ENCODE assay signal across 18 mouse cellular contexts in the genomic region with DNA sequence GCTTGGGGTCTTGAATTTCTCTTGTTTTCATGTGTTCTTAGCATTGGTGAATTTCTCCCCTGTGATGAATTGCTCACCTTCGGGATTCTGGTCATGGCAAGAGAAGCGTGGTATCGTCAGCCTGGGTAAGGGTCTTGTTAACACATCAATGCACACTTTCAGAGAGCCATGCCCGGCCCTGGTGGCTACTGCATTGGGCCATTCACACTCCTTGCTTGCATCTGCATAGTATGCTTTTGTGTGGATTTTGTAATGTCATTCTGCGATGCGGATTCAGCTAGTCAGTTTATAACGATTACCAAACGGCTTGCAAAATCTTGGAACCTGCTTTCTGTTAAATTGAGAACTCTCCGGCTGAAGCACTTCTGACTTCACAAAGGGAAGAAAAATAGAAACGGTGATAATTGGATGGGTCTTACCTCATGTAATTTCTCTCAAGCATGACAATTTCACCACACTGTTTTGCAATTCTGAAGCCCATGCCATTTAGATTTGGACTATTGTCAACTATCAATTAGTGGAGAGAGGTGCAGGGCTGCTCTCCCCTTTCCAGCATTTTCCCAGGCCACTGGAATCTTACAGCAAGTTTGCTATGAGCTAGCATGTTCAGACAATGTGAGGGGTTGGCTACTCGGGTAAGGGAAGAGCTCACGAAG. TPM values are rescaled to one million over a fixed set of nuclear protein-coding genes. Genes with fewer than 3 reads are reported as not detected.
DNase-seq lines count a peak whose midpoint lies in the region; ATAC-seq lines count a peak whose summit lies in the region.
"Had no signal": no experiment of that assay in that cellular context is flagged by ENCODE, and none has a peak within 500 bp of the region (broad histone marks: within the 10 kb centered on the region; RNA-seq: fewer than 3 reads in every experiment).

No protein-coding gene starts in this region.

- DNase-seq in hindbrain, embryonic 11.5 days (ENCODE audit: low spot score) = peak; percentile 16
- peak; percentile 5 for DNase-seq in right cerebral cortex, postnatal 4 days
- DNase-seq in right cerebral cortex, postnatal 14 days = no peak
- peak; percentile 82 for DNase-seq in forebrain, embryonic 14.5 days (ENCODE audit: low spot score)
- no peak for DNase-seq in left cerebral cortex, postnatal 10 days (ENCODE audit: extremely low spot score in 1 of 2, low spot score in 2 of 2)
- no peak for DNase-seq in urinary bladder, postnatal 36 days (ENCODE audit: low spot score in 2 of 2)
- DNase-seq: adrenal gland, adult 2 months; B cell, adult 2 months; cerebellum, postnatal 10 days; gastrocnemius, postnatal 25 days; heart, postnatal 4 days; kidney, adult 8-10 months; kidney, postnatal 36 days; liver, embryonic 13.5 days; thymus, adult 2 months had no signal

- no peak overlapping the region for H3K27ac ChIP-seq in hindbrain, embryonic 11.5 days (ENCODE audit: low read depth, low read length)
- H3K27ac ChIP-seq in hindbrain, embryonic 13.5 days = no peak overlapping the region
- H3K27ac ChIP-seq in forebrain, embryonic 14.5 days (ENCODE audit: low read depth, low read length) = peak overlapping the region; percentile 40; the same call in 1 of the 2 replicates
- H3K27ac ChIP-seq: liver, embryonic 13.5 days; stomach, embryonic 15.5 days had no signal

- H3K9ac ChIP-seq in hindbrain, embryonic 11.5 days (ENCODE audit: low read depth, low read length) = no peak overlapping the region
- no peak overlapping the region for H3K9ac ChIP-seq in hindbrain, embryonic 13.5 days
- H3K9ac ChIP-seq in forebrain, embryonic 14.5 days (ENCODE audit: low read length) = no peak overlapping the region; the same call in 1 of the 2 replicates
- H3K9ac ChIP-seq: liver, embryonic 13.5 days; stomach, embryonic 15.5 days had no signal

- H3K4me3 ChIP-seq in hindbrain, embryonic 11.5 days (ENCODE audit: low read depth, low read length) = no peak overlapping the region
- H3K4me3 ChIP-seq in hindbrain, embryonic 13.5 days = no peak overlapping the region
- no peak overlapping the region for H3K4me3 ChIP-seq in forebrain, embryonic 14.5 days (ENCODE audit: low read depth, low read length)
- H3K4me3 ChIP-seq: liver, embryonic 13.5 days; stomach, embryonic 15.5 days had no signal

- ATAC-seq in hindbrain, embryonic 11.5 days (ENCODE audit: low FRiP score) = no peak
- ATAC-seq in hindbrain, embryonic 13.5 days (ENCODE audit: low FRiP score) = no peak
- peak; percentile 90 for ATAC-seq in forebrain, embryonic 14.5 days
- no peak for ATAC-seq in inflammation-experienced regulatory T-cells, adult 6 months

- intact Hi-C loops in left cerebral cortex, postnatal 10 days (cut with DNase I) = no loop called here

- H3K4me1 ChIP-seq in hindbrain, embryonic 11.5 days (replicated peaks; ENCODE audit: control insufficient read depth, insufficient read depth, low read length) = no peaks in the 10 kb centered on the region
- H3K4me1 ChIP-seq in hindbrain, embryonic 13.5 days (replicated peaks) = no peaks in the 10 kb centered on the region
- peaks cover 7% of the 10 kb centered on the region for H3K4me1 ChIP-seq in forebrain, embryonic 14.5 days (ENCODE audit: control insufficient read depth, insufficient read depth, low read length)
- H3K4me1 ChIP-seq: liver, embryonic 13.5 days; stomach, embryonic 15.5 days had no signal

- no peak overlapping the region for H3K4me2 ChIP-seq in hindbrain, embryonic 11.5 days (replicated peaks; ENCODE audit: low read depth, low read length)
- no peak overlapping the region for H3K4me2 ChIP-seq in hindbrain, embryonic 13.5 days
- H3K4me2 ChIP-seq in forebrain, embryonic 14.5 days (ENCODE audit: low read length) = peak overlapping the region; percentile 12
- H3K4me2 ChIP-seq: liver, embryonic 13.5 days; stomach, embryonic 15.5 days had no signal

- H3K27me3 ChIP-seq in hindbrain, embryonic 11.5 days (ENCODE audit: control insufficient read depth, insufficient read depth, low read length) = no peaks in the 10 kb centered on the region
- no peaks in the 10 kb centered on the region for H3K27me3 ChIP-seq in hindbrain, embryonic 13.5 days
- no peaks in the 10 kb centered on the region for H3K27me3 ChIP-seq in forebrain, embryonic 14.5 days (replicated peaks; ENCODE audit: control insufficient read depth, insufficient read depth, low read length)
- H3K27me3 ChIP-seq: liver, embryonic 13.5 days; stomach, embryonic 15.5 days had no signal

- H3K36me3 ChIP-seq in hindbrain, embryonic 11.5 days (ENCODE audit: control insufficient read depth, insufficient read depth, low read length) = no peaks in the 10 kb centered on the region
- no peaks in the 10 kb centered on the region for H3K36me3 ChIP-seq in hindbrain, embryonic 13.5 days
- no peaks in the 10 kb centered on the region for H3K36me3 ChIP-seq in forebrain, embryonic 14.5 days (ENCODE audit: control insufficient read depth, insufficient read depth, low read length)
- H3K36me3 ChIP-seq: liver, embryonic 13.5 days; stomach, embryonic 15.5 days had no signal

- H3K9me3 ChIP-seq in hindbrain, embryonic 11.5 days (ENCODE audit: control insufficient read depth, low read length) = no peaks in the 10 kb centered on the region
- no peaks in the 10 kb centered on the region for H3K9me3 ChIP-seq in hindbrain, embryonic 13.5 days
- H3K9me3 ChIP-seq in forebrain, embryonic 14.5 days (replicated peaks; ENCODE audit: control insufficient read depth, low read length) = no peaks in the 10 kb centered on the region
- H3K9me3 ChIP-seq: liver, embryonic 13.5 days; stomach, embryonic 15.5 days had no signal

- 72% methylated on average over 12 of the region's 12 CpGs for WGBS in hindbrain, embryonic 11.5 days
- WGBS in hindbrain, embryonic 13.5 days = 54% methylated on average over 12 of the region's 12 CpGs
- 4% methylated on average over 12 of the region's 12 CpGs for WGBS in forebrain, embryonic 14.5 days

RNA-seq across cellular contexts. Expression of a gene that starts 47.7 kb away (rescaled TPM):
- 136 and 140 TPM in 2 replicates for polyA plus RNA-seq in hindbrain, embryonic 11.5 days (2014; fragmentation: Nextera tagmentation; extraction: Ambion mirVana)
- 104 and 106 TPM in 2 replicates for polyA plus RNA-seq in hindbrain, embryonic 13.5 days (2015; fragmentation: Nextera tagmentation; extraction: Ambion mirVana)
- polyA plus RNA-seq in forebrain, embryonic 14.5 days (2014; fragmentation: Nextera tagmentation; extraction: Ambion mirVana) = 188 and 194 TPM in 2 replicates
- polyA plus RNA-seq in inflammation-experienced regulatory T-cells, adult 6 months (2017; shearing (Covaris generic)) = 10 to 100 TPM; 42.1 to 59.9 (median 50.0) TPM
- total RNA-seq in left cerebral cortex, postnatal 10 days (2021) = 100 to 1,000 TPM; 107 to 109 TPM

Comparison
In these comparisons a context has a peak if more than half of its experiments do, and no peak if none do; other contexts are left out.
1. DNase-seq: peak in hindbrain, embryonic 11.5 days (single experiment), right cerebral cortex, postnatal 4 days (single experiment) and forebrain, embryonic 14.5 days (single experiment); none in right cerebral cortex, postnatal 14 days (single experiment), left cerebral cortex, postnatal 10 days (0 of 2) and urinary bladder, postnatal 36 days (0 of 2).